Mouse (Mus musculus): Measurements from ENCODE around the gene B4galt3. TPM values are rescaled to one million over a fixed set of nuclear protein-coding genes. Genes with fewer than 3 reads are reported as not detected.
"Not testable (repeated sequence)": the region's sequence is repeated elsewhere in the genome, so short reads cannot be mapped to it uniquely, and the experiment has no call there.

The B4galt3 gene
- total RNA-seq, 2 experiments from 2014 or later = 26.7 to 29.9 TPM

DNA sequence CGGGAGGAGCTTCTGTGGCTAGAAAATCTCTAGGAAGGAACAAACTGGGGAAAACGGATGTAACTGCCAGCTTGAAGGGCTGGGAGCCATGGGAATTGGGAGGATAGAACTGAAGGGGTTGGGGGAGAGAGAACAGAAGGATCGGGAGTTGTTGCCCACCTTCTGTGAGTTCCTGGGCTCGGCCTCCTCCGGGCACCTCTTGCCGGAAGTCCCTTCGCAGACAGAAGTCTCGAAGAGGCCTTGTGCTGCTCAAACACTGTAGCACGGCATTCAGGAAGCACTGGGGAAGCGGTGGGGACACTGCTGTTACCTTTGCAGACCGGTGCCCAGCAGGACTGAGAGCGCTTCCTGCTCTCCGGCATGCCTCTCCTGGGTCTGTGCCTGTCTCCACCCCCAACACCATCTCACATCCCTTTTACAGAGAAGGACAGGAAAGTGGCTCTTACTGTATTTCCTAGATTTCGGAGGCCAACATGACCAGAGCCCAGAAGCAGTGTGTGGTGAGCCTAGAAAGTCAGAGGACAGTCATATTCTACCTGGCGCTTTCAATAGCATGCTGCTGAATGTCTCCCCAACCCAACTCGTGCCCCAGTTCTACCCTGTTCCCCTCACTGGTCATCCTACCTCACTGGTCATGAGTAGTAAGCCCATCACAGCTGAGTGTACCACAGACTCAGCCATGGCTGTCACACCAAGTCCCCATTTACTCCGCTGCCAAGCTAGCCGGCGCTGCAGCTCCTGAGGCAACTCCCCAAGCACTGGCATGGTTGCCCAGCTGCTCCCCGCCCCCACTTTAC lies 15.2 kb downstream of the B4galt3 start:
- no peak for DNase-seq

DNA sequence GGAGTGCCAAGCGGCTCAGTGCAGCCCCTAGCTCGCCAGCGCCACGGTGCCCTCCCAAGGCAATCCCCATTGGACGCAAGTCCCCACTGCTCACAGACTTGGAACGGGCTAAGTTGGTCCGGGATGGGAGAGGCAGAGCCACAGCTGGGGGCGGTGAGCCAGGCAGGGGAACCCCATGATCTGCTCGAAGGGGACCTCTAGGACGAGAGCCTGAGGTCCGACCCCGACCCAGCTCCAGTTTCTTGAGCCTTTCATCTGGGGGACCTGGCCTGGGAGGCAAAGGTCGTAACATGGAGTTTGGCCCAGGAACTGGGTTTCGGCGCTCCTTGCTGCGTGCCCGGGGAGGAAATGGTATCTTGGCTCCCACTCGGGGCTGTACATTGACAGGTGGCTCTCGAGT lies 16.4 kb downstream of the B4galt3 start:
- no peak for DNase-seq

DNA sequence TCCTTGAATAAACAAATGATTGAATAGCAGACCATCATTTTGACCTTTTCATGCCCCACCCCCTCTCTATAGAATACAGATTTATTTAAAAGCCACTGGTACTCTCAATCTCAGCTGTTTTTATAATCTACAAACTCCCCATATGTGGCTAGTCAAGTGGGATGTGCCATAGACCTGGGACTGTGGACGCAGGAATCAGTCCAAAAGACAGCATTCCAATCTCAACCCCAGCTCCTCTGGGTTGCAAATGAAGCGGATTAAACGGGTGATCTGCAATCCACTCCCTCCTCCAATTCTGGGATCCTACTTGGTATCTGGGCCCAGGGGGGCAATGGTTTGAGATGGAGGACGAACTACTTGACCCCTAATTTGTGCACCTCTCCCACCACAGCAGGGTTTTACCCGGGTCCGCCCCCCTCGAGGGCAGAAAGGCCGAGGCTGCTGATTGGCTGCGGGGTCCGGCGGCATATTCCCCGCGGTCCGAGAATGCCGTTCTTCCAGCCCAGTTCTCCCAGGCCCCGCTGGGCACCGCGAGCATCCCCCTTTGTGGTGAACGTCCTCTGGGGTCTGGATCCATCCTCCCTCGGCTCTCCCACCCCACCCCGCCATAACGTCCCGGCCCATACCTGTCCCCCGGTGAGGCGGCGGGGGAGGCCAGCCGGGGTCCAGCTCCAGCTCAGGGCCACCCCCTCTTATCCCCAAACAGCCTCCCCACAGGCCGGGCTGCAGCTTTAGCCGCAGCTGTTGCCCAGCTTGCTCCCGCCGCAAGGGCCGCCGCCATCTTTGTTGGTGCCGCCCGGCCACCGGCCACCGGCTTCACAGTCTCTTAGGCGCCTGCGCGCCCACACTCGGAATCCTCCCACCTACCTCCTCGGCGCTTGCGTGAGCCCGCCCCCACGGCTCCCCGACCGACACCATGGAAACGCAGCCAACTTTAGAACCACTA lies 17.3 kb downstream of the B4galt3 start, which contains the start of gene Usp21:
TSS of gene Usp21 (minus strand) at position 856 of the 946 bp plus-strand sequence.
- DNase-seq = peak; percentile 96

DNA sequence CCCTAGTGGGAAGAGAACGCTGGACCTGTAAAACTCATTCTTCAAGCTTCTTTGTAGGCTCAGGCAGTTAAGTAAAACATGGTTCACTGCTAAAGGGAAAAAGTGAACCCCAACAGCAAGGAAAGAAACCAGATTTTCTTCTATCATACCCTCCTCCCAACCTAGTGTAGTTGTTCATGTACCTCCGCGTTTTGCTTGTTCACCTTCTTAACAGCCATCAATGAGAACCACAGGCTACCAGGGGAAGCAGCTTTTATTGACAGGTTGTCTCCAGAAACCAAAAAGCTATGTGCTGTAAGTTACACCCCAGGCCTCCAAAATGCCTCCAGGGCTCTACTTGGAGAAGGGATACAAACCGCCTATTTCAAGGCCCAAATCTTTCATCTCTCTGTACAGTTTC lies 18.2 kb downstream of the B4galt3 start:
- no peak for DNase-seq

DNA sequence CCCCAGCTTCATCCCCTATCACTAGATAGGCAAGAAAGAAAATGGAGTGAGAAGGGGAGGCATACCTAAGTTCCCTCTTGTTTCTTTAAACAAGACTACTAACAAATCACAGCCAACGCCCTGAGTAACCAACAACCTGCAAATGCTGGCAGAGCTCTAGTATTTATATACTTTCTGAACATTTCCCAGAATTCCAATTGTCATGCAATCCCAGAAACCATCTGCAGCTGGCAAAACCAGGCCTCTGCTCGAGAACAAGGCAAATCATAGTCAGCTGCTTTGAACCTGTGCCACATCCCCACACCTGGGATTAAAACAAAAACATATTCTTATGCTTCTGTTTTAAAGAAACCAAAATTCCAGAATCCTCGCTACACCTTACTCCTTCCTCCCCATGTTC lies 23.2 kb downstream of the B4galt3 start:
- no peak for DNase-seq

DNA sequence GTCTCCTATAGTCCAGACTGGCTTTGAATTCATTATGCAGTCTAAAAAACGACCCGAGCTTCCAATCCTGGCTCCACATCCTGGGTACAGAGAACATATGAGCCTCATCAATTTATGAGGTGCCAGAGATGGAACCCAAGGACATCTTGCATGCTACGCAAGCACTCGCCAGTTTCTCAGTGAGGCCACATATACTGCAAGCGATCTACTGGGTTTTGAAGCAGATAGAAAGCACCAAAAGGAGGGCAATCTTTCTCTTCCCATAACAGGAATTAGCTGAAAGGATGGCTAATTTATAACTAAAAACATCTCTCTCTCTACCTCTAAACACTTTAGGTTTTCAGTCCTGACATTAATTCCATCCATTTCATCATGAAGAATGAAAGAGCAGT lies 23.8 kb downstream of the B4galt3 start:
- DNase-seq = no peak

DNA sequence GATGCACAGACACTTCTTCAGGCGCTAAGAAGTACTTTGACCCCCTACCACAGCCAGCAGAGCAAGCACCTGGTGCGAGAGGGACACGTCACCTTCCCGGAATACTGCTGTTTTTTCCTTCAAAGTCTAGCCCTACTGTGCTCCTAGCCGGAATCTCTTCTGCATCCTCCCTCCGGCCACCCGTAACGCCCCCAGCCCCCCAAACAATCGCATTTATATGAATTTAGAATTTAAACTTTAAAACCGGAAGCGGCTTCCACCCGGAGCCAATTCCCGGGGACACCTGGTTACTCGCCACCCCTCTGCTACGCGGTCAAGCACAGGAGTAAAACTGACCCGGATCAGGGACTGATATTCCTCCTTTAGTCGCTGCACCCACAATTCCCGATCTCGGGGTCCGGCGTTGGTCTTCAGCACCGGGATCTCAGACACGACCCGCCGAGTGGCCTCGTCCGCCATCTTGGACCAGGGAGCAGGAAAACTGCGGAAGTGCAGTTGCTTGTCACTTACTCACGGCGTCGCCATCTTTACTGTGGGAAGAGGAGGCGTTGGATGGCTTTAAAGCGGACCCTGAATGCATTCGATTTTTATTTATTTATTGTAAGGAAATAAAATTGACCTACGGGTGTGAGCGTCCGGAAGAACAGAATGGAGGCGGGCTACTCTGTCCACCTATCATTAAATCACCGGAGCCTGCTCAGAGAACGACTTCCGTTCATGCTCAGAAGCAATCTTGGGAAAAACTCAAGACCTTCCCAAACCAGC lies 24.4 kb downstream of the B4galt3 start, which contains the start of gene Ufc1:
TSS of gene Ufc1 (minus strand) at position 727 of the 765 bp plus-strand sequence.
- DNase-seq = peak; percentile 83

DNA sequence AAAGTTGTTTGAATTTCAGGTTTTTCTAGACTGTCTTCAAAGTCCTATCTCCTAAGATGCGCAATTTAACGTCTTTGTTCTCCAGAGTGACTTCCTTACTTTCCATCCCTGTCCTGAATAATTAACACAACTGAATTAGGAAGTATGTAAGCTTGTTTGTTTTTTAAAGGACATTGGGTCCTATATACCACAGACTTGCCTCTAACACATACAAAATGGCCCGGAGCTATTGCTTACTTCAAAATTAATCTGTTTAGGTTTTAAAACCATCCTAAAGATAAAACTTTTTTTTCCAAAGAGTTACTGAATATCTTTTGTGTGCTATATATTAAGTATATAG lies 24.9 kb downstream of the B4galt3 start:
- no peak for DNase-seq

DNA sequence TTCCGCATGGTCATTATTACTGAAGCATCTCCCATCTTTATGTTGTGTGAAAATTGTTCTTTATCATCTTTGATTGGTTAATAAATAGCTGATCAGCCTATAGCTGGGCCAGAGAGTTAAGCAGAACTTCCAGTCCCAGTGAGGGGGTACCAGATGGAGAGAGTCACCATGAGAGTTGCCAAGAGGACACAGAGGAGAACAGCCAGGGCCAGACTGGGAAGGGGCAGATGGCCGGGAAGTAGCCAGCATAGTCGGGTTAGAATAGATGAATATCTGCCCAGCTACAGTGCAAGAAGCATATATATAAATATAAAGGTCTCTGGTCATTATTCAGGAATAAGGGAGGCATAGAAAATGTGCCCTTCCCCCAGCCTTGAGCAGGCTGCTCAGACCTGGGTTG lies 28.1 kb downstream of the B4galt3 start:
- DNase-seq = no peak

DNA sequence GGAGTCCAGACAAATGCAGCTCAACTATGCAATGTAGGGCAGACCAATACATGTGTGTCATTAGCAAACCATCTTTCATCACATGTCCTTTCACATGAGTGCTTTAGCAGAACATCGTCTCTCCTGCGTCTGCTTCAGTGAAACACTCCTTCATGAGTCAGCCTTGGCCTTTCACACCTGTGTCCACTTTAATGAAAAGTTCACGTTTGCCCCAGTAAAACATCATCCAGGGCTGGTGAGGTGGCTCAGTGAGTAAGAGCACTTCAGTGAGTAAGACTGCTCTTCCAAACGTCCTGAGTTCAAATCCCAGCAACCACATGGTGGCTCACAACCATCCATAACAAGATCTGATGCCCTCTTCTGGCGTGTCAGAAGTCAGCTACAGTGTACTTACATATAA lies 36.0 kb downstream of the B4galt3 start:
- DNase-seq = not testable (repeated sequence)

DNA sequence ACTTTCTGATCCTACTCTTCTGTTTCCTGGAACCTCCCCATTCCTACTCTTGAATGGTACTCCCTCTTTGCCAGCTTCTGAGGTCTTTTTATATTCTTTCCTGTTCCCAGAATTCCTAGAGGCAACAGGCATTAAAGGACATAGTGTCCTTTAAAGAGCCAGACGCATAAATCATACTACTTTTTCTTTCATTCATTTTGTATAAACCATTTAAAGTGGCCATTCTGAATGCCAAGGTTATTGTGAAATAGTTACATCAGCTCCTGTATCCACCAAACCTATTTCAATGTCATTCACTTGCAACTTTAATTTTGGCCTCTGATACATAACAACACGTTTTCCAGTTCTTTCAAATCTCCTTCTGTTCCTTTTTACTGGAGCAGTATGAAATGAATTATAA lies 39.2 kb downstream of the B4galt3 start:
- DNase-seq = no peak

DNA sequence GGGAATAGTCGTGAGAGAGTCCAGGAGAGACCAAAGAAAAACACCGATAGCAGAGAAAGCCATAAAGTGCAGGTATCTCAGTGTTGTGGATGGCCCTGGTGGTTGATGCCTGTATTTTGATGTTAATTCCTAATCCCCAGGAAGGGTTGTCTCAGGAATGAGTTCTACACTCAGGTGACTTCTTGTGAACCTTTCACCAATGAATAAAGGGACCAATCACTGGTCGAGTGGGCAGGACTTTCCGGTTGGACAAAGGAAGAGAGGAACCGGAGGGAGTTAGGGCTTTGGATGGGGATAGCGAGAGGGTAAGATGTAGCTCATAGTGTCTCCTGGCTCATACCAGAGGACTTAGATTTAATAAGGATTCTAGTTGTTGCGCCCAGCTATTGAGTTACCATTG lies 49.6 kb downstream of the B4galt3 start:
- no peak for DNase-seq

DNA sequence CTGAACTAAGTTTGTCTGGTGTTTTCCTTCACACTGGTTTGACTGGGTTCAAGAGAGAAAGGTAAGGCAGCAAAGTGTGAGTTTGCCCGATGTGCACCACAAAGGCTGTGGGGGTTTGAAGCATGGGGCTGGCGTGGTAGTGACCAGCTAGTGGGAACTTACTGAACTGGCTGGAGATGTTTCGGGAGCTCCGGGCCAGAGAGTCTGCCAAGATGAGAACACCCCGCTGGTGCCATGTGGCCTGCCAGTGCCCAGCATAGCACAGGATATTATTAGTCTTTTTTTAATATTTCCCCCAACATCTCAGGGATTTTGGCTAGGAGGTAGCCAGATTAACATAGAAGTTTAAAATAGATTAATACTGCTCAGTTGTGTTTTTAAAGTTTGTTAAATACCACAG lies 50.0 kb downstream of the B4galt3 start:
- no peak for DNase-seq

DNA sequence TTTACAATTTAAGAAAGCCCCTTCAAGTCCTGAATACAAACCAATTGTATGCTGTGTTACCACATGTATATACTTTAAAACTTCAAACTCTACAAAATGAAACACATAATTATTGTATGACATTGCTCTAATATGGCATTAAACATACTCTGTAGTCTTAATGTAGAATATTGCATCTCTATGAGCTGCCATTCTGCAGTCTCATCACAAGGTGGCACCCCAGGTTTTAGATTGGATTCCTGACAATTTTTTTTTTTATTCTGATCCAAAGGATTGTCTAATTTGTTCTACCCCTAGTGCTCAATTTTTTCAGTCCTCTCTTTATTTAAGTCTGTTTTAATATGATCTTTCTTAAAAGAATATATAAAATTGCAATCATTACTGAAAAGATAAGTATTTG lies 51.3 kb downstream of the B4galt3 start:
- DNase-seq = peak; percentile 35

DNA sequence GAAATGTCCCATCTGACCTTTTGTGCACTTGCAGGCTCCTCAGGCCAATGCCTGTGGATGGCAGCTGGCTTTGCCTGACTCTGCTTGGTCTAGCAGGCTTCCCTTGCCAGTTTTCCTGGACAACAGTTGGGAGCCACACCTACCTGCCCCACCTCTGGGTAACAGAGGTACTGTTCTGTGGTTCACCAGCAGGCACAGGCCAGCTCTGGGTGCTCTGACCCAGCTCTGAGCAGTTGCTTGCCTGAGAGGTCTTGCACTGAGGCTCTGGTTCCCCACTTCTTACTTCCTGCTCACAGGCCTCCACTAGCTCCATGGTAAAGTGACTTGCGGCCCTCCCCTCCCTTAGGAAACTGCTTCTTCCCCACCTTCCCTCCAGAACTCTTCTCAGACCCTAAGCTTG lies 51.9 kb downstream of the B4galt3 start:
- DNase-seq = no peak

DNA sequence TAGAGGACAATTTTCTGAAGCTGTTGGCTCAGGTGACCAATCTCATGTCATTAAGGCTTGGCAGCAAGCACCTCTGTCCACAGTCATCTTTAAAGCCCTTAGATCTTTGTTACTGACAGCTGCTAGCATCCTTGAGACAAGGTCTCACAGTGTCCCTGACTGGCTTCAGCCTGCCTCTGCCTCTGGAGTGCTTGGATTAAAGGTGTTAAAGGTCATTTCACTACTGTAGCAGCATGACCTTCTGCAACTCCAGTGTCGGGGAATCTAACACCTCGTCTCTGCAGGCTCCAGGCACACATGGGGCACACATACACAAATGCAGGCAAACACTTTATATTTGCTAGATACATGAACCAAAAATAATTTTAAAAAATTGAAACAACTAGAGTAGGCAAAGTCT lies 55.4 kb downstream of the B4galt3 start:
- DNase-seq = no peak

Other genes with a start within 250 kb of the B4galt3 start
- gene Fcgr3, start 205.4 kb upstream of the B4galt3 start, total RNA-seq (2021) = 1 to 10 TPM; 4.2 to 4.6 TPM
- gene Cfap126, start 156.4 kb upstream of the B4galt3 start, total RNA-seq (2021) = 1 to 10 TPM in 1 of 2 experiments, under 1 TPM in 1; 0.64 to 1.5 TPM
- gene Sdhc, start 119.7 kb upstream of the B4galt3 start, total RNA-seq (2021) = 100 to 1,000 TPM; 847 to 901 TPM
- 10 to 100 TPM in 1 of 2 experiments, 1 to 10 TPM in 1; 9.3 to 34.8 TPM for gene Mpz, start 119.6 kb upstream of the B4galt3 start, total RNA-seq (2021)
- gene Pcp4l1, start 74.1 kb upstream of the B4galt3 start, total RNA-seq (2021) = 100 to 1,000 TPM; 109 to 138 TPM
- gene Nr1i3, start 56.4 kb upstream of the B4galt3 start, total RNA-seq (2021) = not detected
- gene Tomm40l, start 47.8 kb upstream of the B4galt3 start, total RNA-seq (2021) = 10 to 100 TPM; 79.9 to 85.2 TPM
- gene Apoa2, start 45.3 kb upstream of the B4galt3 start, total RNA-seq (2021) = 1 to 10 TPM; 1.7 to 1.8 TPM
- 10 to 100 TPM in 1 of 2 experiments, 1 to 10 TPM in 1; 8.7 to 10.1 TPM for gene Fcer1g, start 36.0 kb upstream of the B4galt3 start, total RNA-seq (2021)
- 1 to 10 TPM; 8.2 to 8.7 TPM for gene Adamts4, start 19.9 kb upstream of the B4galt3 start, total RNA-seq (2021)
- 100 to 1,000 TPM; 862 to 916 TPM for gene Ndufs2, start 18.9 kb upstream of the B4galt3 start, total RNA-seq (2021)
- 10 to 100 TPM; 22.3 to 23.4 TPM for gene Ppox, start 10.9 kb downstream of the B4galt3 start, total RNA-seq (2021)
- gene Usp21, start 17.7 kb downstream of the B4galt3 start, total RNA-seq (2021) = 10 to 100 TPM; 23.2 to 23.7 TPM
- gene Ufc1, start 24.7 kb downstream of the B4galt3 start, total RNA-seq (2021) = 100 to 1,000 TPM; 102 to 108 TPM
- 10 to 100 TPM; 28.5 to 29.8 TPM for gene Dedd, start 58.8 kb downstream of the B4galt3 start, total RNA-seq (2021)
- gene Nit1, start 75.3 kb downstream of the B4galt3 start, total RNA-seq (2021) = 10 to 100 TPM; 17.9 to 20.3 TPM
- gene Pfdn2, start 75.3 kb downstream of the B4galt3 start, total RNA-seq (2021) = 10 to 100 TPM; 76.2 to 80.2 TPM
- under 1 TPM; 0.50 TPM for gene Klhdc9, start 90.5 kb downstream of the B4galt3 start, total RNA-seq (2021)
- gene Nectin4, start 99.8 kb downstream of the B4galt3 start, total RNA-seq (2021) = under 1 TPM; 0.07 TPM
- 1 to 10 TPM in 1 of 2 experiments, under 1 TPM in 1; 0.90 to 1.5 TPM for gene Arhgap30, start 118.6 kb downstream of the B4galt3 start, total RNA-seq (2021)
- 10 to 100 TPM; 53.4 to 54.3 TPM for gene Usf1, start 141.0 kb downstream of the B4galt3 start, total RNA-seq (2021)
- 1 to 10 TPM; 1.1 to 1.7 TPM for gene Tstd1, start 148.5 kb downstream of the B4galt3 start, total RNA-seq (2021)
- 10 to 100 TPM; 57.1 to 58.1 TPM for gene F11r, start 167.2 kb downstream of the B4galt3 start, total RNA-seq (2021)
- 1 to 10 TPM; 4.3 to 4.9 TPM for gene Alyref2, start 233.2 kb downstream of the B4galt3 start, total RNA-seq (2021)